Mouse (Mus musculus) bone marrow, adult 2 months (tissue): ENCODE data around the gene Pacrg.

Experiments used
- CTCF ChIP-seq: fragments of 200-500 bp; IDR thresholded peaks from 2 replicates; pipeline ENCODE4 v1.5.1; 2011; ENCODE audit warnings: low read length, control low read depth; ENCODE audit not compliant: control insufficient read depth, insufficient read depth
- POLR2A ChIP-seq: fragments of 200-500 bp; IDR thresholded peaks from 2 replicates; pipeline ENCODE4 v1.6.1; 2011; ENCODE audit warnings: low read depth, mild to moderate bottlenecking, control low read depth, low read length, borderline replicate concordance; ENCODE audit not compliant: control insufficient read depth

DNA sequence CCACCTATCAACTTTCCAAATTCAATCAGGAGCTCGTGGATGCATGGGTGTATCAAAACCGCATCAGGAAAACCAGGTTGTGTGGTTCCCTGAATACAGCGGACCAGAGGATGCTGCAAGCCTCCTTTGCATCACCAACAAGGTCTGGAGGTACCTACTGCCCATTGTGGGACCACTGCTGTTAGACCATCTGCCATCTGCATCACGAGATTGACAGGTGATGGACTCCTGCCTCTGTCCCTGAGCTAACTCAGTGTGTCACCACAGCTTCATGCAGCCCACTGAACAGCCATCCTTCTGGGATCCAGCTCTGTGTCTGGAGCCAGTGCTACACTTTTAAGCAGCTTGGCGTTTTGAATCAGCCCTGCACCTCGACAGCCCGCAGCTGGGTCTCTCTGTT is 318.8 kb downstream of the Pacrg start:
- TF ChIP-seq CTCF (no peak), POLR2A (no peak)
